Mouse (Mus musculus) stomach, postnatal 0 days (tissue): ENCODE measurements around the gene Tlr2.

Experiments used
- CTCF ChIP-seq: IDR thresholded peaks from 2 replicates; pipeline ENCODE4 v1.5.1; 2016; ENCODE audit warnings: antibody characterized with exemption, low read depth, mild to moderate bottlenecking, moderate library complexity
- EP300 ChIP-seq: optimal IDR thresholded peaks from 2 replicates; pipeline ENCODE3; 2016; ENCODE audit warnings: antibody characterized with exemption

DNA sequence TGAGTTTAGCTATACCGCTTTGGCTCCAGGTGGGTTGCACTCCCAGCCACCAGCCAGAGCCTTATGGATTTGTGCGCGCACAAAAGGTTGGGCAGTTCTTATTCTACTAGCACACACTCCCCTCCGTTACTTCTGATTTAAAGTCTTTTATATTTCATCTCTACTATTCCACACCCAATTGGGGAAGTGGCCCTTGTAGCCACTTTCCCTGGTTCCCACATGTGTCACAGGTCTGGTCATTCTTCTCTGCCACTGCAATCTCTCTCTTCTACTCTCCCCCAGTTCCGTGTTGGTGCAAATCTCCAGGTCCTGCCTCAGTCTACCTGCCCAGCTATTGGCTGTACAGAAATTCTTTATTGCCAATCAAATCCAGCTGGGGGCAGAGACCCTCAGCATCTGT is 14.1 kb upstream of the Tlr2 start:
- TF ChIP-seq EP300 (no peak), CTCF (no peak)
